Mouse (Mus musculus) hindbrain, embryonic 15.5 days (tissue): Measurements from ENCODE around the gene 4930469K13Rik. TPM values are rescaled to one million over a fixed set of nuclear protein-coding genes. Genes with fewer than 3 reads are reported as not detected.

Experiments
- ATAC-seq: fragments of 200-750 bp; cut with Nextera tagmentation; 2 replicates; pipeline ENCODE4 v1.8.0; 2017; ENCODE audit warnings: low read depth, moderate number of reproducible peaks, moderate TSS enrichment; ENCODE audit not compliant: low FRiP score
- H3K27ac ChIP-seq: fragments of 300-500 bp; sonication (generic); replicated peaks from 2 replicates; pipeline ENCODE4 v1.5.1; 2015; ENCODE audit warnings: mild to moderate bottlenecking, inconsistent platforms
- H3K27me3 ChIP-seq: fragments of 300-500 bp; sonication (generic); 2 replicates; pipeline ENCODE4 v1.6.1; 2015; ENCODE audit warnings: control low read depth, inconsistent platforms
- H3K36me3 ChIP-seq: fragments of 300-500 bp; sonication (generic); 2 replicates; pipeline ENCODE4 v1.6.1; 2015; ENCODE audit warnings: control low read depth, inconsistent platforms
- H3K4me1 ChIP-seq: fragments of 300-500 bp; sonication (generic); replicated peaks from 2 replicates; pipeline ENCODE4 v1.6.1; 2015; ENCODE audit warnings: control low read depth, inconsistent platforms
- H3K4me2 ChIP-seq: fragments of 300-500 bp; sonication (generic); 2 replicates; pipeline ENCODE4 v1.6.1; 2015; ENCODE audit warnings: moderate library complexity, mild to moderate bottlenecking, inconsistent platforms
- H3K4me3 ChIP-seq: fragments of 300-500 bp; sonication (generic); 2 replicates; pipeline ENCODE4 v1.5.1; 2015; ENCODE audit warnings: mild to moderate bottlenecking, inconsistent platforms
- H3K9ac ChIP-seq: fragments of 300-500 bp; sonication (generic); 2 replicates; pipeline ENCODE4 v1.6.1; 2015; ENCODE audit warnings: inconsistent platforms
- H3K9me3 ChIP-seq: fragments of 300-500 bp; sonication (generic); 2 replicates; pipeline ENCODE4 v1.6.1; 2016; ENCODE audit warnings: control low read depth, inconsistent platforms
- WGBS: fragments of 180-500 bp; shearing (Covaris S2); methylation state at CpG from one replicate; pipeline ENCODE4 v1.1.7; 2015; 5-methylcytosine and 5-hydroxymethylcytosine counted together
- polyA plus RNA-seq: library from polyadenylated mRNA; unstranded; fragments of >200 nt; fragmentation: Nextera tagmentation; extraction: Ambion mirVana; gene quantifications from 2 replicates; pipeline ENCODE4 v1.2.1, GENCODE M21; 2015

The 4930469K13Rik gene
- polyA plus RNA-seq, 1 experiment from 2014 or later: 8.5 TPM

GRCm38 (mm10) chr11:34050063-34050462, 48.3 kb downstream of the 4930469K13Rik start:
- H3K9ac ChIP-seq: no peak overlapping the region

GRCm38 (mm10) chr11:34049125-34049379, 49.3 kb downstream of the 4930469K13Rik start:
- Histone ChIP-seq H3K36me3 (no peaks in the 10 kb centered on the region), H3K4me2 (no peak overlapping the region), H3K9ac (no peak overlapping the region), H3K4me1 (no peaks in the 10 kb centered on the region), H3K4me3 (no peak overlapping the region), H3K9me3 (no peaks in the 10 kb centered on the region), H3K27ac (no peak overlapping the region), H3K27me3 (no peaks in the 10 kb centered on the region)
- 95% methylated on average over 1 of the region's 1 CpGs for WGBS
- ATAC-seq: no peak

More at GRCm38 (mm10) chr11:34050063-34050462, 48.3 kb downstream of the 4930469K13Rik start:
- WGBS: 84% methylated on average over 1 of the region's 1 CpGs
- Histone ChIP-seq H3K27ac (no peak overlapping the region), H3K4me3 (no peak overlapping the region), H3K27me3 (no peaks in the 10 kb centered on the region), H3K9me3 (no peaks in the 10 kb centered on the region), H3K4me2 (no peak overlapping the region), H3K4me1 (no peaks in the 10 kb centered on the region), H3K36me3 (no peaks in the 10 kb centered on the region)
- no peak for ATAC-seq

GRCm38 (mm10) chr11:34048375-34049124, 49.8 kb downstream of the 4930469K13Rik start:
- H3K4me1 ChIP-seq: no peaks in the 10 kb centered on the region

DNA sequence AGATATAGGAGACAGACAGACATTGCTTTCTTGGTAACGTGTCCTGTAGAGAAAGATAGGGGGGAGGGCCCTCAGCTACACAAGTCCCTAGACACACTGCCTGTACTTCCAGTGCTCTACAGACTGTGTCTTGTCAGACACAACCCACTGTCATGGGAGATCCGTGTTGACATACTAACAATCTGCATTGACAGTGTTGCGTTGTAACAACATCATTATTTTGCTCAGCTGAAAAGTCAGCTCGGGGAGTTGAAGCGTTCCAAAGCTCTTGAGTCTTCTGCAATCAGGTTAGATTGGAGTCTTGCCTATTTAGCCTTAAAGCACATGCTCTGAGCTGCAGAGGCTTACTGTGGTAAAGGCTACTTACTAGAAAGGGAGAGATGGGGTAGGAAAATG, 50.8 kb downstream of the 4930469K13Rik start:
- Histone ChIP-seq H3K27me3 (no peaks in the 10 kb centered on the region), H3K9me3 (no peaks in the 10 kb centered on the region), H3K9ac (no peak overlapping the region), H3K4me3 (no peak overlapping the region), H3K27ac (no peak overlapping the region), H3K4me1 (no peaks in the 10 kb centered on the region), H3K4me2 (no peak overlapping the region), H3K36me3 (no peaks in the 10 kb centered on the region)
- ATAC-seq: no peak
- WGBS: 87% methylated on average over 5 of the region's 5 CpGs

More at GRCm38 (mm10) chr11:34048375-34049124, 49.8 kb downstream of the 4930469K13Rik start:
- H3K27ac ChIP-seq: no peak overlapping the region
- WGBS: 91% methylated on average over 8 of the region's 8 CpGs
- H3K9ac ChIP-seq: no peak overlapping the region
- no peak for ATAC-seq
- no peak overlapping the region for H3K4me2 ChIP-seq
- H3K9me3 ChIP-seq: no peaks in the 10 kb centered on the region
- H3K27me3 ChIP-seq: no peaks in the 10 kb centered on the region
- H3K4me3 ChIP-seq: no peak overlapping the region
- H3K36me3 ChIP-seq: no peaks in the 10 kb centered on the region

- Histone ChIP-seq H3K36me3 (no peaks in the 10 kb centered on the region), H3K9me3 (no peaks in the 10 kb centered on the region), H3K4me2 (no peak within 1 kb of the TSS), H3K27ac (no peak within 1 kb of the TSS), H3K9ac (no peak within 1 kb of the TSS), H3K4me1 (no peaks in the 10 kb centered on the region), H3K4me3 (no peak within 1 kb of the TSS), H3K27me3 (no peaks in the 10 kb centered on the region)
- ATAC-seq: no peak
- WGBS: 86% methylated on average over 6 of the region's 6 CpGs
Observed at GRCm38 (mm10) chr11:34046767-34047541, 51.4 kb downstream of the 4930469K13Rik start, which contains the start of gene Lcp2. Lcp2 (plus strand) TSS chr11:34046920.

- WGBS: 90% methylated on average over 1 of the region's 1 CpGs
- Histone ChIP-seq H3K4me1 (no peaks in the 10 kb centered on the region), H3K27me3 (no peaks in the 10 kb centered on the region), H3K4me3 (no peak overlapping the region), H3K9ac (no peak overlapping the region), H3K36me3 (no peaks in the 10 kb centered on the region), H3K27ac (no peak overlapping the region), H3K4me2 (no peak overlapping the region), H3K9me3 (no peaks in the 10 kb centered on the region)
- no peak for ATAC-seq
Observed at GRCm38 (mm10) chr11:34042808-34043207, 55.5 kb downstream of the 4930469K13Rik start.

- ATAC-seq: no peak
- no peak overlapping the region for H3K4me2 ChIP-seq
- no peaks in the 10 kb centered on the region for H3K27me3 ChIP-seq
- WGBS: 71% methylated on average over 5 of the region's 5 CpGs
- no peak overlapping the region for H3K9ac ChIP-seq
- H3K36me3 ChIP-seq: no peaks in the 10 kb centered on the region
- H3K27ac ChIP-seq: no peak overlapping the region
- no peak overlapping the region for H3K4me3 ChIP-seq
- no peaks in the 10 kb centered on the region for H3K4me1 ChIP-seq
- no peaks in the 10 kb centered on the region for H3K9me3 ChIP-seq
Observed at GRCm38 (mm10) chr11:34040061-34040460, 58.3 kb downstream of the 4930469K13Rik start.

- no peak overlapping the region for H3K27ac ChIP-seq
- H3K9me3 ChIP-seq: no peaks in the 10 kb centered on the region
- H3K9ac ChIP-seq: no peak overlapping the region
- H3K4me3 ChIP-seq: no peak overlapping the region
- ATAC-seq: no peak
- 88% methylated on average over 5 of the region's 5 CpGs for WGBS
- no peak overlapping the region for H3K4me2 ChIP-seq
- H3K36me3 ChIP-seq: no peaks in the 10 kb centered on the region
- no peaks in the 10 kb centered on the region for H3K4me1 ChIP-seq
- H3K27me3 ChIP-seq: no peaks in the 10 kb centered on the region
Observed at GRCm38 (mm10) chr11:34035909-34036658, 62.3 kb downstream of the 4930469K13Rik start.

DNA sequence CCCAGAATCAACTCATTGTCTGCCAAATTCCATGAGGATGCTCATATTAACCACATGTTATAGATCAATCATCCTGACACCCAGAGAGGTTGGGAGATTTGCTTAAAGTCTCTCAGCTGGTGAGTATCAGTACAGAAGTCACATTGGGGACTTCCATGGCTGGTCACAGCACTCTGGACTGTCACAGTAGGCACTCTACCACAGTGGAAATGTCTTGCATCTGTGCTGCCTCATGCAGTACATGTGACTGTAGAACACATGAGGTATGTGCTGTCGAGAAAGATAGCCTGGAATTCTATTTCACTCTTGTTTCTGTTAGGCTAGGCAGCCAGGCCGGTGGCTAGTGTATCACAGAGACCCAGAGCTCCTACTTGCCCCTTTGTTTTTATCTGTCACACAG, 63.6 kb downstream of the 4930469K13Rik start:
- no peaks in the 10 kb centered on the region for H3K4me1 ChIP-seq
- H3K4me3 ChIP-seq: no peak overlapping the region
- no peaks in the 10 kb centered on the region for H3K36me3 ChIP-seq
- ATAC-seq: no peak
- no peak overlapping the region for H3K9ac ChIP-seq
- H3K4me2 ChIP-seq: no peak overlapping the region
- no peak overlapping the region for H3K27ac ChIP-seq
- no peaks in the 10 kb centered on the region for H3K27me3 ChIP-seq
- WGBS: 78% methylated on average over 2 of the region's 2 CpGs
- H3K9me3 ChIP-seq: no peaks in the 10 kb centered on the region

GRCm38 (mm10) chr11:34034008-34034505, 64.3 kb downstream of the 4930469K13Rik start:
- no peak for ATAC-seq
- no peaks in the 10 kb centered on the region for H3K9me3 ChIP-seq
- no peak overlapping the region for H3K9ac ChIP-seq
- WGBS: 95% methylated on average over 5 of the region's 5 CpGs
- no peaks in the 10 kb centered on the region for H3K4me1 ChIP-seq
- no peaks in the 10 kb centered on the region for H3K36me3 ChIP-seq
- H3K27me3 ChIP-seq: no peaks in the 10 kb centered on the region
- no peak overlapping the region for H3K4me3 ChIP-seq
- H3K27ac ChIP-seq: no peak overlapping the region
- H3K4me2 ChIP-seq: no peak overlapping the region

- ATAC-seq: no peak
- Histone ChIP-seq H3K4me2 (no peak overlapping the region), H3K4me1 (no peaks in the 10 kb centered on the region), H3K9ac (no peak overlapping the region), H3K27ac (no peak overlapping the region), H3K9me3 (no peaks in the 10 kb centered on the region), H3K36me3 (no peaks in the 10 kb centered on the region), H3K4me3 (no peak overlapping the region), H3K27me3 (no peaks in the 10 kb centered on the region)
- WGBS: 73% methylated on average over 8 of the region's 8 CpGs
Observed at GRCm38 (mm10) chr11:34031015-34031805, 67.1 kb downstream of the 4930469K13Rik start.
